16 mouse cellular contexts compared by ENCODE assay signal in genomic region chr17:26609820-26610219, GRCm38 (mm10). TPM values are rescaled to one million over a fixed set of nuclear protein-coding genes. Genes with fewer than 3 reads are reported as not detected.
DNase-seq lines count a peak whose midpoint lies in the region; ATAC-seq lines count a peak whose summit lies in the region.
"Had no signal": no experiment of that assay in that cellular context is flagged by ENCODE, and none has a peak within 500 bp of the region (broad histone marks: within the 10 kb centered on the region; RNA-seq: fewer than 3 reads in every experiment).

No protein-coding gene starts in this region.

- peak; percentile 52 to 63 for DNase-seq in cerebellum, adult 18-20 months
- no peak for DNase-seq in cerebellum, adult 11 months
- DNase-seq in left cerebral cortex, adult 11 months (ENCODE audit: low spot score), result peak; percentile 47
- no peak for DNase-seq in left cerebral cortex, postnatal 10 days (ENCODE audit: extremely low spot score in 1 of 2, low spot score in 2 of 2)
- DNase-seq in left cerebral cortex, postnatal 36 days (ENCODE audit: low spot score in 2 of 2), result peak; percentile 82 to 86
- no peak for DNase-seq in midbrain, embryonic 14.5 days
- no peak for DNase-seq in adrenal gland, postnatal 4 days (ENCODE audit: low spot score in 2 of 2)
- DNase-seq: adrenal gland, adult 8-10 months; gastrocnemius, postnatal 10 days had no signal

- H3K36me3 ChIP-seq in midbrain, embryonic 14.5 days (ENCODE audit: control insufficient read depth, insufficient read depth, low read length), result peaks cover 41% of the 10 kb centered on the region
- peaks cover 65% of the 10 kb centered on the region for H3K36me3 ChIP-seq in kidney, embryonic 15.5 days

- H3K4me2 ChIP-seq in midbrain, embryonic 14.5 days (ENCODE audit: low read length), result no peak overlapping the region
- H3K4me2 ChIP-seq in kidney, embryonic 15.5 days, result no peak overlapping the region
- H3K4me2 ChIP-seq: midbrain, embryonic 12.5 days; neural tube, embryonic 13.5 days; stomach, embryonic 15.5 days had no signal

- no peaks in the 10 kb centered on the region for H3K4me1 ChIP-seq in midbrain, embryonic 14.5 days (ENCODE audit: control insufficient read depth, insufficient read depth, low read length)
- no peaks in the 10 kb centered on the region for H3K4me1 ChIP-seq in kidney, embryonic 15.5 days
- H3K4me1 ChIP-seq: midbrain, embryonic 12.5 days; neural tube, embryonic 13.5 days; stomach, embryonic 15.5 days had no signal

- ATAC-seq in midbrain, embryonic 14.5 days (ENCODE audit: low FRiP score, low TSS enrichment), result no peak
- ATAC-seq in kidney, embryonic 15.5 days (replicated peaks; ENCODE audit: low FRiP score), result no peak
- ATAC-seq: hindbrain, postnatal 0 days; Patski had no signal

- no peak overlapping the region for H3K9ac ChIP-seq in midbrain, embryonic 14.5 days (replicated peaks; ENCODE audit: low read length)
- H3K9ac ChIP-seq in kidney, embryonic 15.5 days, result no peak overlapping the region
- H3K9ac ChIP-seq: liver, embryonic 14.5 days; midbrain, embryonic 12.5 days; neural tube, embryonic 13.5 days; stomach, embryonic 15.5 days had no signal

- intact Hi-C loops in left cerebral cortex, postnatal 10 days (cut with DNase I), result no loop called here
- intact Hi-C loops in left cerebral cortex, postnatal 36 days (cut with DNase I), result no loop called here

- no peaks in the 10 kb centered on the region for H3K9me3 ChIP-seq in midbrain, embryonic 14.5 days (ENCODE audit: control insufficient read depth, low read length)
- H3K9me3 ChIP-seq in kidney, embryonic 15.5 days (replicated peaks), result no peaks in the 10 kb centered on the region
- H3K9me3 ChIP-seq: midbrain, embryonic 12.5 days; neural tube, embryonic 13.5 days; stomach, embryonic 15.5 days had no signal

- 90% methylated on average over 8 of the region's 8 CpGs for WGBS in midbrain, embryonic 14.5 days
- 83% methylated on average over 8 of the region's 8 CpGs for WGBS in kidney, embryonic 15.5 days

- no peak overlapping the region for H3K4me3 ChIP-seq in midbrain, embryonic 14.5 days (replicated peaks; ENCODE audit: low read depth, low read length)
- no peak overlapping the region for H3K4me3 ChIP-seq in kidney, embryonic 15.5 days (replicated peaks)
- H3K4me3 ChIP-seq: midbrain, embryonic 12.5 days; neural tube, embryonic 13.5 days; stomach, embryonic 15.5 days had no signal

- no peak overlapping the region for H3K27ac ChIP-seq in midbrain, embryonic 14.5 days (replicated peaks; ENCODE audit: low read depth, low read length)
- no peak overlapping the region for H3K27ac ChIP-seq in kidney, embryonic 15.5 days
- H3K27ac ChIP-seq: hindbrain, postnatal 0 days; liver, embryonic 14.5 days; midbrain, embryonic 12.5 days; neural tube, embryonic 13.5 days had no signal

- H3K27me3 ChIP-seq in midbrain, embryonic 14.5 days (ENCODE audit: control insufficient read depth, insufficient read depth, low read length), result no peaks in the 10 kb centered on the region
- no peaks in the 10 kb centered on the region for H3K27me3 ChIP-seq in kidney, embryonic 15.5 days
- H3K27me3 ChIP-seq: midbrain, embryonic 12.5 days; neural tube, embryonic 13.5 days; Patski; stomach, embryonic 15.5 days had no signal

RNA-seq across cellular contexts. Expression of gene Dusp1, which starts 47.9 kb away (rescaled TPM):
- 10 to 100 TPM; 23.2 TPM for total RNA-seq in left cerebral cortex, postnatal 10 days (2021)
- 10 to 100 TPM; 25.0 to 66.5 TPM for total RNA-seq in left cerebral cortex, postnatal 36 days (2021)
- 44.2 and 45.8 TPM in 2 replicates for polyA plus RNA-seq in midbrain, embryonic 14.5 days (2014; fragmentation: Nextera tagmentation; extraction: Ambion mirVana)
- 23.1 and 24.8 TPM in 2 replicates for polyA plus RNA-seq in kidney, embryonic 15.5 days (2015; fragmentation: Nextera tagmentation; extraction: Ambion mirVana)
- 10 to 100 TPM; 43.8 to 46.4 TPM for total RNA-seq in adrenal gland, postnatal 4 days (2021)

RNA-seq across cellular contexts. Expression of gene Ergic1, which starts 48.5 kb away (rescaled TPM):
- total RNA-seq in left cerebral cortex, postnatal 10 days (2021), result 100 to 1,000 TPM; 170 to 171 TPM
- total RNA-seq in left cerebral cortex, postnatal 36 days (2021), result 100 to 1,000 TPM; 154 TPM
- 117 and 129 TPM in 2 replicates for polyA plus RNA-seq in midbrain, embryonic 14.5 days (2014; fragmentation: Nextera tagmentation; extraction: Ambion mirVana)
- 124 and 131 TPM in 2 replicates for polyA plus RNA-seq in kidney, embryonic 15.5 days (2015; fragmentation: Nextera tagmentation; extraction: Ambion mirVana)
- 100 to 1,000 TPM; 158 to 164 TPM for total RNA-seq in adrenal gland, postnatal 4 days (2021)

RNA-seq across cellular contexts. Expression of gene Atp6v0e, which starts 53.2 kb away (rescaled TPM):
- 10 to 100 TPM; 31.3 to 34.7 TPM for total RNA-seq in left cerebral cortex, postnatal 10 days (2021)
- total RNA-seq in left cerebral cortex, postnatal 36 days (2021), result 10 to 100 TPM; 41.3 to 44.1 TPM
- polyA plus RNA-seq in midbrain, embryonic 14.5 days (2014; fragmentation: Nextera tagmentation; extraction: Ambion mirVana), result 85.5 and 90.5 TPM in 2 replicates
- polyA plus RNA-seq in kidney, embryonic 15.5 days (2015; fragmentation: Nextera tagmentation; extraction: Ambion mirVana), result 211 and 224 TPM in 2 replicates
- total RNA-seq in adrenal gland, postnatal 4 days (2021), result 100 to 1,000 TPM; 141 to 142 TPM

Comparison
In these comparisons a context has a peak if more than half of its experiments do, and no peak if none do; other contexts are left out.
1. DNase-seq: peak in cerebellum, adult 18-20 months (2 of 2), left cerebral cortex, adult 11 months (single experiment) and left cerebral cortex, postnatal 36 days (2 of 2); none in cerebellum, adult 11 months (single experiment), left cerebral cortex, postnatal 10 days (0 of 2), midbrain, embryonic 14.5 days (single experiment) and adrenal gland, postnatal 4 days (0 of 2).